Mouse (Mus musculus): ENCODE measurements at regions not wholly inside any gene's neighbourhood (a gene's known extent, or its start where the extent isn't known, plus 50 kb on each side); places are given as distances from the start of the nearest gene placed in this dataset.

GRCm38 (mm10) chr13:70348965-70349364, 288.5 kb downstream of the Ice1 start:
- TF ChIP-seq POLR2A (IDR thresholded peaks at IDR 0.05; ENCODE audit: extremely low read depth, insufficient read depth, low read length) (no peak), CTCF (IDR thresholded peaks at IDR 0.05; ENCODE audit: low read depth, low read length) (no peak)

All from liver, adult 2 months (tissue).